Mouse (Mus musculus) heart, embryonic 12.5 days (tissue): ENCODE measurements around the gene Slc35d1. TPM values are rescaled to one million over a fixed set of nuclear protein-coding genes. Genes with fewer than 3 reads are reported as not detected.

Experiments used
- ATAC-seq: fragments of 200-750 bp; cut with Nextera tagmentation; 2 replicates; pipeline ENCODE4 v1.8.0; 2017; ENCODE audit warnings: moderate TSS enrichment, moderate library complexity; ENCODE audit not compliant: insufficient number of reproducible peaks, low FRiP score
- H3K27ac ChIP-seq: fragments of 300-500 bp; sonication (generic); 2 replicates; pipeline ENCODE4 v1.5.1; 2016; ENCODE audit warnings: mild to moderate bottlenecking, moderate library complexity; ENCODE audit not compliant: poor library complexity, severe bottlenecking
- H3K27me3 ChIP-seq: fragments of 300-500 bp; sonication (generic); replicated peaks from 2 replicates; pipeline ENCODE4 v1.6.1; 2016; ENCODE audit warnings: mild to moderate bottlenecking, moderate library complexity
- H3K36me3 ChIP-seq: fragments of 300-500 bp; sonication (generic); 2 replicates; pipeline ENCODE4 v1.6.1; 2016; ENCODE audit warnings: mild to moderate bottlenecking, moderate library complexity
- H3K4me1 ChIP-seq: fragments of 300-500 bp; sonication (generic); replicated peaks from 2 replicates; pipeline ENCODE4 v1.6.1; 2016; ENCODE audit warnings: mild to moderate bottlenecking
- H3K4me2 ChIP-seq: fragments of 300-500 bp; sonication (generic); 2 replicates; pipeline ENCODE4 v1.6.1; 2016; ENCODE audit warnings: mild to moderate bottlenecking, moderate library complexity
- H3K4me3 ChIP-seq: fragments of 300-500 bp; sonication (generic); 2 replicates; pipeline ENCODE4 v1.5.1; 2016; ENCODE audit warnings: mild to moderate bottlenecking
- H3K9ac ChIP-seq: fragments of 300-500 bp; sonication (generic); 2 replicates; pipeline ENCODE4 v1.6.1; 2016; ENCODE audit warnings: mild to moderate bottlenecking, moderate library complexity
- H3K9me3 ChIP-seq: fragments of 300-500 bp; sonication (generic); replicated peaks from 2 replicates; pipeline ENCODE4 v1.6.1; 2016; ENCODE audit warnings: mild to moderate bottlenecking, moderate library complexity
- WGBS: fragments of 180-500 bp; shearing (Covaris S2); methylation state at CpG from one replicate; pipeline ENCODE4 v1.1.7; 2016; 5-methylcytosine and 5-hydroxymethylcytosine counted together
- polyA plus RNA-seq: library from polyadenylated mRNA; unstranded; fragments of >200 nt; fragmentation: Nextera tagmentation; extraction: Ambion mirVana; gene quantifications from 2 replicates; pipeline ENCODE4 v1.2.1, GENCODE M21; 2016

Slc35d1 gene
- polyA plus RNA-seq, 1 experiment from 2014 or later: 10.8 TPM

- ATAC-seq: no peak
- Histone ChIP-seq H3K4me1 (0 out of 2 replicates have a peak, but pooled peaks cover 4% of the 10 kb centered on the region), H3K9ac (no peak overlapping the region), H3K27me3 (no peaks in the 10 kb centered on the region), H3K9me3 (no peaks in the 10 kb centered on the region), H3K4me2 (no peak overlapping the region), H3K4me3 (no peak overlapping the region), H3K27ac (no peak overlapping the region), H3K36me3 (peaks cover 34% of the 10 kb centered on the region)
- WGBS: 29% methylated on average over 1 of the region's 1 CpGs
Measured at GRCm38 (mm10) chr4:103136946-103137345, 78.0 kb downstream of the Slc35d1 start.

- WGBS: 74% methylated on average over 4 of the region's 4 CpGs
- H3K4me2 ChIP-seq: no peak overlapping the region
- H3K27me3 ChIP-seq: no peaks in the 10 kb centered on the region
- no peak overlapping the region for H3K9ac ChIP-seq
- ATAC-seq: no peak
- H3K27ac ChIP-seq: no peak overlapping the region
- peaks cover 6% of the 10 kb centered on the region for H3K4me1 ChIP-seq
- H3K36me3 ChIP-seq: peaks cover 9% of the 10 kb centered on the region
- H3K4me3 ChIP-seq: no peak overlapping the region
- no peaks in the 10 kb centered on the region for H3K9me3 ChIP-seq
Measured at GRCm38 (mm10) chr4:103126533-103126932, 88.4 kb downstream of the Slc35d1 start.

DNA sequence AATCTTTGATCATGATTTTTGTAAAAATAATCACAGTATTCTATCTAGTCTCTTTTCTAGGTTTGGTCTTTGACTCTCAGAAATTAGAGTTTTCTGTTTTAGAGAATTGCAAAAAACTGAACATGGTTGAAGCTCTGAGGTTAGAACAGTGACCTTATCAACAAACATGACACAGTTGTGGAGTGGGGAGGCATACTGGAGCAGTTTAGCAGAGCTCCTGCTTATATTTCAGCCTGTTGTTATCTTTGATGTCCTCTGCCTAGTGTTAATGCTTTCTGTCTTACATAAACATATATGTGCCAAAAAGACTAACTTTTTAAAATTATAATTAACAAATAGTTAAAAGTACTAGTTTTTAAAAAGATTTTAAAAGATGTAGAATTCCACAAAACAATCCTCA is 91.4 kb downstream of the Slc35d1 start:
- Histone ChIP-seq H3K27ac (no peak overlapping the region), H3K27me3 (no peaks in the 10 kb centered on the region), H3K4me2 (no peak overlapping the region), H3K9ac (no peak overlapping the region), H3K4me1 (peaks cover 13% of the 10 kb centered on the region), H3K4me3 (no peak overlapping the region), H3K9me3 (no peaks in the 10 kb centered on the region), H3K36me3 (no peaks in the 10 kb centered on the region)
- no peak for ATAC-seq

DNA sequence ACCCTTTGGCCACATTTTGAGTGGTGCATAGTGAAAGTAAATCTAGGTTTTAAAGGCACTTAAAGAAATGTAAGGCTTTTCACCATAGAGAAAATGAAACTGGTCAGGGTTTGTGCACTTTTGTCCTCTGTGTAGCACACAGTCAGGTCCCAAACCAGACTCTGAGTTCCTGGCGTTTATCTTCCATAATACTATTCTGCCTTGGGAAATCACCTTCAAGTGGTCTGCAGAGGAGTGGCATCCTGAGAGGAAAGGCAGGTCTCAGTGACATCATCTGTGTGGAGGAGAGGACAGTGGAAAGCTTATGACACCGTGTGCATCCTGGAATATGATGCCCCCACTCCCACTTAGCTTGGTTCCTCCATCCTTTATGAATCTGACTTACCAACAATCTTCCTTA is 91.9 kb downstream of the Slc35d1 start:
- Histone ChIP-seq H3K4me1 (peaks cover 13% of the 10 kb centered on the region), H3K4me3 (no peak overlapping the region), H3K27me3 (no peaks in the 10 kb centered on the region), H3K9ac (0 out of 2 replicates have a peak overlapping the region, but pooled peaks have one; percentile 3), H3K36me3 (no peaks in the 10 kb centered on the region), H3K27ac (peak overlapping the region; percentile 33; the same call in 1 of the 2 replicates), H3K9me3 (no peaks in the 10 kb centered on the region), H3K4me2 (peak overlapping the region; percentile 3)
- no peak for ATAC-seq
- WGBS: 14% methylated on average over 2 of the region's 2 CpGs

GRCm38 (mm10) chr4:103120874-103121389 is 94.0 kb downstream of the Slc35d1 start:
- Histone ChIP-seq H3K27me3 (no peaks in the 10 kb centered on the region), H3K4me2 (peak overlapping the region; percentile 52), H3K4me3 (peak overlapping the region; percentile 73), H3K36me3 (peaks cover 5% of the 10 kb centered on the region), H3K9me3 (no peaks in the 10 kb centered on the region), H3K9ac (no peak overlapping the region), H3K4me1 (peaks cover 13% of the 10 kb centered on the region), H3K27ac (peak overlapping the region; percentile 7; the same call in 1 of the 2 replicates)
- ATAC-seq: no peak
- 73% methylated on average over 9 of the region's 9 CpGs for WGBS

Other genes starting within 250 kb of the Slc35d1 start
- gene Tctex1d1, start 236.6 kb downstream of the Slc35d1 start, polyA plus RNA-seq: not detected in 2 replicates
- not detected in 2 replicates for gene Insl5, start 188.3 kb downstream of the Slc35d1 start, polyA plus RNA-seq
- gene Mier1, start 100.8 kb downstream of the Slc35d1 start, polyA plus RNA-seq: 33.8 and 35.9 TPM in 2 replicates
- gene Wdr78, start 100.6 kb downstream of the Slc35d1 start, polyA plus RNA-seq: 2.0 TPM in 2 replicates
- gene 4921539E11Rik, start 75.7 kb upstream of the Slc35d1 start, polyA plus RNA-seq: not detected in 2 replicates
- gene Oma1, start 98.6 kb upstream of the Slc35d1 start, polyA plus RNA-seq: 20.4 and 21.1 TPM in 2 replicates